Mouse (Mus musculus): Measurements from ENCODE around the gene Pde6h.
"Not testable (repeated sequence)": the region's sequence is repeated elsewhere in the genome, so short reads cannot be mapped to it uniquely, and the experiment has no call there.

Pde6h gene

GRCm38 (mm10) chr6:136940188-136940960 is 16.7 kb downstream of the Pde6h start:
- peak in 1 of 2 experiments; percentile 34 for DNase-seq (ENCODE audit: low spot score in 2 of 2)

- DNase-seq (ENCODE audit: low spot score in 2 of 2), result peak in 1 of 2 experiments; percentile 38
Observed at GRCm38 (mm10) chr6:136941051-136942021, 17.7 kb downstream of the Pde6h start, which contains the start of gene Arhgdib. Gene Arhgdib, minus strand, starts transcription at chr6:136941899.

- peak; percentile 48 to 61 for DNase-seq (ENCODE audit: low spot score in 2 of 2)
Observed at GRCm38 (mm10) chr6:136942280-136942679, 18.6 kb downstream of the Pde6h start.

- DNase-seq (ENCODE audit: low spot score in 2 of 2), result no peak
Observed at GRCm38 (mm10) chr6:136943392-136943791, 19.8 kb downstream of the Pde6h start.

GRCm38 (mm10) chr6:136944511-136944910 is 20.9 kb downstream of the Pde6h start:
- no peak for DNase-seq (ENCODE audit: low spot score in 2 of 2)

- no peak for DNase-seq (ENCODE audit: low spot score in 2 of 2)
Observed at GRCm38 (mm10) chr6:136946241-136946640, 22.6 kb downstream of the Pde6h start.

- peak; percentile 69 to 78 for DNase-seq (ENCODE audit: low spot score in 2 of 2)
Observed at GRCm38 (mm10) chr6:136946943-136947342, 23.3 kb downstream of the Pde6h start.

- no peak for DNase-seq (ENCODE audit: low spot score in 2 of 2)
Observed at GRCm38 (mm10) chr6:136947716-136948115, 24.1 kb downstream of the Pde6h start.

GRCm38 (mm10) chr6:136950171-136950570 is 26.5 kb downstream of the Pde6h start:
- DNase-seq (ENCODE audit: low spot score in 2 of 2), result no peak

GRCm38 (mm10) chr6:136952930-136953329 is 29.3 kb downstream of the Pde6h start:
- no peak for DNase-seq (ENCODE audit: low spot score in 2 of 2)

- DNase-seq (ENCODE audit: low spot score in 2 of 2), result no peak
Observed at GRCm38 (mm10) chr6:136954192-136954591, 30.6 kb downstream of the Pde6h start.

GRCm38 (mm10) chr6:136954715-136955114 is 31.1 kb downstream of the Pde6h start:
- no peak for DNase-seq (ENCODE audit: low spot score in 2 of 2)

GRCm38 (mm10) chr6:136955240-136955639 is 31.6 kb downstream of the Pde6h start:
- DNase-seq (ENCODE audit: low spot score in 2 of 2), result no peak

- DNase-seq (ENCODE audit: low spot score in 2 of 2), result no peak
Observed at GRCm38 (mm10) chr6:136957062-136957461, 33.4 kb downstream of the Pde6h start.

GRCm38 (mm10) chr6:136959131-136959530 is 35.5 kb downstream of the Pde6h start:
- no peak for DNase-seq (ENCODE audit: low spot score in 2 of 2)

GRCm38 (mm10) chr6:136962957-136963356 is 39.3 kb downstream of the Pde6h start:
- no peak for DNase-seq (ENCODE audit: low spot score in 2 of 2)

GRCm38 (mm10) chr6:136964609-136965510 is 41.2 kb downstream of the Pde6h start:
- DNase-seq (ENCODE audit: low spot score in 2 of 2), result no peak

GRCm38 (mm10) chr6:136965912-136966311 is 42.3 kb downstream of the Pde6h start:
- DNase-seq (ENCODE audit: low spot score in 2 of 2), result no peak

GRCm38 (mm10) chr6:136967466-136967865 is 43.8 kb downstream of the Pde6h start:
- DNase-seq (ENCODE audit: low spot score in 2 of 2), result no peak

- DNase-seq (ENCODE audit: low spot score in 2 of 2), result not testable (repeated sequence)
Observed at GRCm38 (mm10) chr6:136968877-136969276, 45.2 kb downstream of the Pde6h start.

Measured in right cerebral cortex, postnatal 10 days (tissue).